Mouse (Mus musculus): ENCODE results near the gene Pbdc1. TPM values are rescaled to one million over a fixed set of nuclear protein-coding genes. Genes with fewer than 3 reads are reported as not detected.
A peak's percentile ranks its signal among the peaks of the same experiment; 100 is the strongest.
"Not testable (repeated sequence)": the region's sequence is repeated elsewhere in the genome, so short reads cannot be mapped to it uniquely, and the experiment has no call there.

Gene Pbdc1
- polyA plus RNA-seq, 1 experiment from 2014 or later, result 70.7 TPM

- H3K9ac ChIP-seq (replicated peaks), result peak within 1 kb of the TSS; percentile 63
- H3K9me3 ChIP-seq, result no peaks in the 10 kb centered on the region
- peak; percentile 83 for ATAC-seq (ENCODE audit: insufficient number of reproducible peaks, insufficient read depth, low FRiP score, low TSS enrichment, low read depth)
- WGBS, result 15% methylated on average over 65 of the region's 65 CpGs
- H3K4me3 ChIP-seq (replicated peaks), result peak within 1 kb of the TSS; percentile 58
- 0 out of 2 replicates have a peak, but pooled peaks cover 2% of the 10 kb centered on the region for H3K4me1 ChIP-seq (replicated peaks)
- peak within 1 kb of the TSS; percentile 68 for H3K4me2 ChIP-seq
- H3K27me3 ChIP-seq, result peaks cover 50% of the 10 kb centered on the region
- H3K36me3 ChIP-seq, result no peaks in the 10 kb centered on the region
- 0 out of 2 replicates have a peak within 1 kb of the TSS, but pooled peaks have one; percentile 23 for H3K27ac ChIP-seq
Measured at GRCm38 (mm10) chrX:105120275-105121226, 41.0 kb downstream of the Pbdc1 start, which contains the start of gene Magee1. Gene Magee1 (plus strand): TSS chrX:105120378.

GRCm38 (mm10) chrX:105121227-105121865, 41.8 kb downstream of the Pbdc1 start:
- peak overlapping the region; percentile 68 for H3K4me2 ChIP-seq
- peaks cover 50% of the 10 kb centered on the region for H3K27me3 ChIP-seq
- H3K27ac ChIP-seq, result no peak overlapping the region
- H3K9me3 ChIP-seq, result no peaks in the 10 kb centered on the region
- H3K9ac ChIP-seq (replicated peaks), result peak overlapping the region; percentile 63
- 18% methylated on average over 38 of the region's 38 CpGs for WGBS
- 0 out of 2 replicates have a peak, but pooled peaks cover 2% of the 10 kb centered on the region for H3K4me1 ChIP-seq (replicated peaks)
- H3K4me3 ChIP-seq (replicated peaks), result peak overlapping the region; percentile 58
- peak; percentile 82 for ATAC-seq (ENCODE audit: insufficient number of reproducible peaks, insufficient read depth, low FRiP score, low TSS enrichment, low read depth)
- no peaks in the 10 kb centered on the region for H3K36me3 ChIP-seq

- 23% methylated on average over 3 of the region's 3 CpGs for WGBS
- Histone ChIP-seq H3K36me3 (no peaks in the 10 kb centered on the region), H3K9me3 (no peaks in the 10 kb centered on the region), H3K4me2 (no peak overlapping the region), H3K27ac (no peak overlapping the region), H3K27me3 (peaks cover 41% of the 10 kb centered on the region), H3K9ac (replicated peaks) (no peak overlapping the region), H3K4me1 (replicated peaks) (0 out of 2 replicates have a peak, but pooled peaks cover 2% of the 10 kb centered on the region), H3K4me3 (replicated peaks) (no peak overlapping the region)
- no peak for ATAC-seq (ENCODE audit: insufficient number of reproducible peaks, insufficient read depth, low FRiP score, low TSS enrichment, low read depth)
Measured at GRCm38 (mm10) chrX:105124903-105125302, 45.3 kb downstream of the Pbdc1 start.

- H3K4me1 ChIP-seq (replicated peaks), result no peaks in the 10 kb centered on the region
- H3K27ac ChIP-seq, result no peak overlapping the region
- H3K4me2 ChIP-seq, result peak overlapping the region; percentile 39
- H3K27me3 ChIP-seq, result peaks cover 19% of the 10 kb centered on the region
- 35% methylated on average over 25 of the region's 26 CpGs for WGBS
- ATAC-seq (ENCODE audit: insufficient number of reproducible peaks, insufficient read depth, low FRiP score, low TSS enrichment, low read depth), result no peak
- peak overlapping the region; percentile 20; the same call in 1 of the 2 replicates for H3K4me3 ChIP-seq (replicated peaks)
- no peak overlapping the region for H3K9ac ChIP-seq (replicated peaks)
- H3K36me3 ChIP-seq, result no peaks in the 10 kb centered on the region
- no peaks in the 10 kb centered on the region for H3K9me3 ChIP-seq
Measured at GRCm38 (mm10) chrX:105151872-105152461, 72.4 kb downstream of the Pbdc1 start.

- WGBS, result 75% methylated on average over 6 of the region's 6 CpGs
Measured at GRCm38 (mm10) chrX:105165007-105165406, 85.5 kb downstream of the Pbdc1 start.

More at GRCm38 (mm10) chrX:105165007-105165406, 85.5 kb downstream of the Pbdc1 start:
- H3K36me3 ChIP-seq; ATAC-seq (ENCODE audit: insufficient number of reproducible peaks, insufficient read depth, low FRiP score, low TSS enrichment, low read depth); H3K4me1 ChIP-seq (replicated peaks); H3K9ac ChIP-seq (replicated peaks); H3K27ac ChIP-seq; H3K4me2 ChIP-seq; H3K4me3 ChIP-seq (replicated peaks); H3K9me3 ChIP-seq: not testable (repeated sequence)
- H3K27me3 ChIP-seq, result peaks cover 26% of the 10 kb centered on the region

Other genes starting within 250 kb of the Pbdc1 start
- gene Magee2, start 222.5 kb upstream of the Pbdc1 start, polyA plus RNA-seq (2016; fragmentation: Nextera tagmentation; extraction: Ambion mirVana), result 8.5 and 8.7 TPM in 2 replicates
- gene Magee1, start 40.6 kb downstream of the Pbdc1 start, polyA plus RNA-seq (2016; fragmentation: Nextera tagmentation; extraction: Ambion mirVana), result 29.3 and 29.5 TPM in 2 replicates

Measured in limb, embryonic 12.5 days (tissue).